Mouse (Mus musculus) kidney, adult 2 months (tissue): ENCODE data around the gene 1700016C15Rik.
A peak's percentile ranks its signal among the peaks of the same experiment; 100 is the strongest.

Experiments used
- CTCF ChIP-seq: fragments of 200-500 bp; conservative IDR thresholded peaks from 2 replicates; pipeline ENCODE4 v1.5.1; 2011; ENCODE audit warnings: low read depth, mild to moderate bottlenecking, control low read depth, low read length, moderate library complexity, mixed read lengths; ENCODE audit not compliant: insufficient read depth, insufficient read length
- POLR2A ChIP-seq: fragments of 200-500 bp; IDR thresholded peaks from one replicate; pipeline ENCODE4 v1.6.1; 2011; ENCODE audit warnings: low read depth, low read length, control low read depth

- no peak for TF ChIP-seq POLR2A
- peak; percentile 77 for TF ChIP-seq CTCF
These were observed 27.0 kb upstream of the 1700016C15Rik start for GRCm38 (mm10) chr1:177702481-177703146.
